Mouse (Mus musculus) lung, postnatal 4 days (tissue): Measurements from ENCODE around the gene Lfng.

Experiments used
- DNase-seq, 2 experiments: peaks; one replicate each; pipeline ENCODE4 v3.0.0; 2021

Gene Lfng

DNA sequence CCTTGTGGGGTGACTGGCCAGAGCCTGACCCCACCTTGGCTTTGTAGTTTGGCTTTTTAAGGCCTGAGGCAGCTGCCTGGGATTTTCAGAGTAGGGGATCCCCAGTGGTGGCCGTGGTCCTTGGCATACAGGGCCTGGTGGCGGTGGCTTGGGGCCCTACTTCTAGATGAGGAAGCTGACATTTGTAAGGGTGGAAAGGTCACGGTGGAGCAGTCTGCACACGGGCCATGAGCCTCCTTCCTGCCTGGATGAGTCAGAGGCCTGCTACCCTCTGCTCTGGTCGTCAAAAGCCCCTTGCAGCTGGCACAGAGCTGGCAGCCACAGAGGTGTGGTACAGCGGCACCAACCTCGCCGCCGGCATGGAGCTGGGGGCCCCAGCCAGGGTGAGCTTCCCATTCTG is 9.6 kb downstream of the Lfng start:
- DNase-seq = peak; percentile 69 to 72

GRCm38 (mm10) chr5:140617714-140618113 is 10.6 kb downstream of the Lfng start:
- peak; percentile 80 to 84 for DNase-seq

DNA sequence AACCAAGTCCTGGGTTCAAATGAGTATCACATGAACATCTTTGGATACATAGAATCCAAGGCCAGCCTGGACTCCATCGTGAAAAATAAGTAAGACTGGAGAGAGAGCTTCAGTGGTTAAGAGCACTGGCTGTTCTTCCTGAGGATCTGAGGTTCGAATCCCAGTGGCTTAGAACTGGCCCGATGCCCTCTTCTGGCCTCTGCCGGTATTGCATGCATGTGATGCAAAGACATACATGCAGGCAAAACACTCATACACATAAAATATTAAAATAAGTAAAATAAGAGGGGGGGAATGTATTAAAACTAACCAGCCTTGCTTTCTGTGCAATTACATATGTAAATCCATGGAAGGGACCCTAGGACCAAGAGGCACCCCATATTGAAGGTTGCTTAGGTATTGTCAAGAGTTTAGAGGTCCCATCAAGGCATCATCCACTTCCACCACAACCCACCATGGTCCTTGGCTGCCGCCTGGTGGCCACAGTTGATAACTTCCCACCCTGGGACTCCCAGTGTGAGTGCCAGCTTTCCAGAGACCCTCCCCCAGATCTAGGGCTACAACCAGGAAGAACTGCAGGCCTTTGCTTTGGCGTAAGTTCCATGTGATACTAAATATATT is 12.1 kb downstream of the Lfng start:
- DNase-seq = peak; percentile 79 to 87

GRCm38 (mm10) chr5:140619895-140620736 is 13.0 kb downstream of the Lfng start:
- no peak for DNase-seq

DNA sequence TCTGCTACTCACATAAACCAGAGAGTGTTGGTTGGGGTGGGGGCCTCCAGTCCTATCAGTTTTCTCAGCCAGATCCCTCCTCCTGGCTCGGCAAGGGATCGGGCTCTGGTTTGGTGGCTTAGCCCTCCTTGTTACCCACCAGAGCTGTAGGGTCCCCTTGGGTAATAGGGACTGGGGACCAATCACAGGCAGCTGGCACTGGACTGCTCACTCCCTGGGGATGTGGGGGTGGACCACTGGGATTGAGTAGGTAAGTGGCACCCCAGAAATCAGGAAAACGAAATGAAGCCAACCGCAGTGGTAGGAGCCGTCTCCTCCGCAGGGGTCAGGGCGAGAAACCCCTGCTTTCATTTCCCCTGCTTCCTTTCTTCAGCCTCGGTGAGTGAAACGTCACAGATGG is 14.0 kb downstream of the Lfng start:
- no peak for DNase-seq

DNA sequence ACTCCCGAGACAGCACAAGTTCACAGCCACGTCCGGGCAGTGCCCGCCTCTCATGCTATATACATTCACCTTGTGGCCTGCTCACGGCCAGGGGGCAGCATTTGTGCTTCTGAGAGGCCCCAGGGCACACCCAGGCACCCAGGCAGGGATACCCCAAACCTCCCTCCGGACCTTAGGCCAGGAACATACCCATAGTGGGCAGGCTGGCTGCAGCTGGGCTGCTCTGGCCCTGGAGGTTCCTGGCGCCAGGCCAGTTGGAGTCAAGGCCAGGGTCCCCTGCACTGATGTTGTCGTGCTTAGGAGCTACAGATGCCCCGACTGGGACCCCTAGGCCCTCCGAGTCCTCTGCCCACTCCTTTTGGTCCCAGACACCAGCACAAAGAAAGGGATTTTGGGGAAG is 14.4 kb downstream of the Lfng start:
- DNase-seq = peak in 1 of 2 experiments; percentile 55

- no peak for DNase-seq
Observed at GRCm38 (mm10) chr5:140622978-140623670, 16.0 kb downstream of the Lfng start.

DNA sequence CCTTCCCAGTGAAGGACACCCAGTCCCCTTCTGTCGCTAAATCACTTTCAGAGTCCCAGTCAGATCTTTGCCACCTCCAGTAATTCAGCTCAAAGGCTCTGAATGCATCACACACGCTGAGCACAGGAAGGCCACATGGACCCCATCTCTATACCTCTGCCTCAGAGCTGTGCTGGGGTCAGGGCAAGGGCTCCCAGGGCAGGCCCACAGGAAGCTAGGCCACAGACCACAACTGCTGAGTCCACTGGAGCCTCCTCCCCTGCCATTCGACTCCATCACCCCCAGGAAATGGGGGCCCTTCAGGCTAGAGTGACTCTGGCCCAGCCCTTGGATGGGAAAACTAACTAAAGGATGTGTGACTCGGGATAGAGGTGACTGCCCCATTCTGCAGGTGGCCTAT is 16.7 kb downstream of the Lfng start:
- no peak for DNase-seq

- DNase-seq = no peak
Observed at GRCm38 (mm10) chr5:140624238-140624637, 17.1 kb downstream of the Lfng start.

DNA sequence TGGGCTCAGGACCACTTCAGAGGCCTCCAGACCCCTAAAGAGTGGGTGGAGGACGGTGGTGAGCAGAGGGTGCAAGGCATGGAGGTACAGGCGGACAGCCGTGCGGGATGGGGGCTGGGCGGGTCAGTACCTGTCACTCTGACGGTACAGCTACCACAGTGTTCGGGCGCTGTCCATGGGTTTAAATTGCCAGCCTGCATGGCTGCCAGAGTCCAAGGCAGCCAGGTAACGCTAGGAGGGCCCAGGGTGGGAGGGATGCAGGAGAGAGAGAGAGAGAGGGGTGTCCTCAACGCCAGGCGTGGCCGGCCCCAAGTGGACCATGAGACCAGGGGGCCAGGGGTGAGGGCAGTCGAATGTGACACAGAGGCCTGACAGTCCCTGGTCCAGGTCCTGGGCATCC is 17.8 kb downstream of the Lfng start:
- no peak for DNase-seq

- no peak for DNase-seq
Observed at GRCm38 (mm10) chr5:140627580-140627979, 20.5 kb downstream of the Lfng start.

- peak in 1 of 2 experiments; percentile 23 for DNase-seq
Observed at GRCm38 (mm10) chr5:140628995-140629394, 21.9 kb downstream of the Lfng start.

- DNase-seq = no peak
Observed at GRCm38 (mm10) chr5:140633432-140633831, 26.3 kb downstream of the Lfng start.

- DNase-seq = no peak
Observed at GRCm38 (mm10) chr5:140634798-140635722, 27.9 kb downstream of the Lfng start.

- peak; percentile 51 to 66 for DNase-seq
Observed at GRCm38 (mm10) chr5:140636316-140637057, 29.4 kb downstream of the Lfng start.

GRCm38 (mm10) chr5:140637058-140637410 is 29.9 kb downstream of the Lfng start:
- no peak for DNase-seq

- DNase-seq = no peak
Observed at GRCm38 (mm10) chr5:140637989-140638388, 30.9 kb downstream of the Lfng start.

DNA sequence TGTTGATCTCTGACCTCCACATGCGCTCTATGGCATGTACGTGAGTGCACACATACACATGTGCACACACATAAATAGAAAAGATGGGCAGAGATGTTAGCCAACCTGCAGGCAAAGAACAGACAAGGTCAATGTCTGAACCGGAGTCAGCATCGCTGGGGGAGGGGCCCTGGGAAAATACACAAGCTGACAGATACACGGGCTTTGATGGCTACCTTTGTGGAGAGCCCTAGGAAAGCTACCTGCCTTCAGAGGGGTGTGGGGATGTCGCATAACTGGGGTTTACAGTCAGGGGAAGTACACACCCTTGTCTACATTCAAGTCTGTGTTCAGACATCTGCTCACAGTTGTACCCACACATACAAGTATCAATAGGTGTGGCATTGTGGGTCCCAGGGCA is 31.4 kb downstream of the Lfng start:
- DNase-seq = no peak

GRCm38 (mm10) chr5:140639312-140639711 is 32.2 kb downstream of the Lfng start:
- DNase-seq = no peak

- no peak for DNase-seq
Observed at GRCm38 (mm10) chr5:140639871-140640270, 32.8 kb downstream of the Lfng start.

GRCm38 (mm10) chr5:140640812-140641211 is 33.7 kb downstream of the Lfng start:
- no peak for DNase-seq
